Mouse (Mus musculus) liver, adult 2 months (tissue): Measurements from ENCODE around the gene Slc29a1.

Experiments
- CTCF ChIP-seq: fragments of 200-500 bp; IDR thresholded peaks from 2 replicates; pipeline ENCODE4 v1.5.1; 2011; ENCODE audit warnings: low read depth, low read length, control low read depth
- POLR2A ChIP-seq: fragments of 200-500 bp; IDR thresholded peaks from 2 replicates; pipeline ENCODE4 v1.6.1; 2011; ENCODE audit warnings: low read length, control low read depth; ENCODE audit not compliant: insufficient read depth; ENCODE audit errors: extremely low read depth

DNA sequence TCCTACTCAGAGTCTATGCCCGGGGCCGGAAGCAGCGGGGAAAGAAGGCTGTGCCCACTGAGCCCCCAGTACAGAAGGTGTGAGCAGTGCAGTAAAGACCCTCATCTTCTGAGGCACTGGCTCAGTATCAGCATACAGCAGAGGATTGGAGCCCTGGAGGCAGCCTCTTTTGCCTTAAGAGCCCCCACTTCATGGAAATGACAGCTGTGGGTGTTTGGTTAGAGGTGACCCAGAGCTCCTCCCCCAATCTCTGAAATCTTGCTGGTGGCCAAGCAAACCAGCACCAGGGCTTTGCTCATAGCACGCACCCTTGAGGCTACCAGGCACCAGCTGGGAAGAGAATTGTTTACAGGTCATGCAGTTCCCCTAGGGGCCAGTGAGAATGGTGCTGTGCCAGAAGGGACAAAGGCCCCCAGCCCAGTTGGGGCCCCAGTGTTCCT lies 32.2 kb downstream of the Slc29a1 start:
- TF ChIP-seq CTCF (no peak), POLR2A (no peak)
